Mouse (Mus musculus): Measurements from ENCODE around the gene Cd70. TPM values are rescaled to one million over a fixed set of nuclear protein-coding genes. Genes with fewer than 3 reads are reported as not detected.
"Not testable (repeated sequence)": the region's sequence is repeated elsewhere in the genome, so short reads cannot be mapped to it uniquely, and the experiment has no call there.

Cd70 gene
- polyA plus RNA-seq, 1 experiment from 2014 or later: 0.16 TPM

- ATAC-seq (ENCODE audit: low FRiP score) (no peak), DNase-seq (ENCODE audit: low spot score, missing footprints) (no peak)
- Histone ChIP-seq H3K4me3 (ENCODE audit: low read depth, low read length) (no peak overlapping the region), H3K9me3 (ENCODE audit: control insufficient read depth, low read length) (no peaks in the 10 kb centered on the region), H3K4me2 (no peak overlapping the region), H3K4me1 (ENCODE audit: control insufficient read depth, insufficient read depth, low read length) (no peaks in the 10 kb centered on the region), H3K27ac (ENCODE audit: low read depth, low read length) (no peak overlapping the region), H3K27me3 (ENCODE audit: control insufficient read depth, insufficient read depth, low read length) (peaks cover 6% of the 10 kb centered on the region), H3K9ac (ENCODE audit: low read length) (no peak overlapping the region), H3K36me3 (ENCODE audit: control insufficient read depth, insufficient read depth, low read length) (no peaks in the 10 kb centered on the region)
- 88% methylated on average over 3 of the region's 3 CpGs for WGBS
Measured at GRCm38 (mm10) chr17:57143704-57144103, 5.9 kb downstream of the Cd70 start.

GRCm38 (mm10) chr17:57139708-57140107, 9.9 kb downstream of the Cd70 start:
- H3K27me3 ChIP-seq (ENCODE audit: control insufficient read depth, insufficient read depth, low read length): no peaks in the 10 kb centered on the region
- no peaks in the 10 kb centered on the region for H3K4me1 ChIP-seq (ENCODE audit: control insufficient read depth, insufficient read depth, low read length)
- no peak overlapping the region for H3K27ac ChIP-seq (ENCODE audit: low read depth, low read length)
- WGBS: 90% methylated on average over 3 of the region's 3 CpGs
- H3K4me2 ChIP-seq: no peak overlapping the region
- ATAC-seq (ENCODE audit: low FRiP score): no peak
- H3K9ac ChIP-seq (ENCODE audit: low read length): no peak overlapping the region
- DNase-seq (ENCODE audit: low spot score, missing footprints): no peak
- H3K36me3 ChIP-seq (ENCODE audit: control insufficient read depth, insufficient read depth, low read length): no peaks in the 10 kb centered on the region
- no peak overlapping the region for H3K4me3 ChIP-seq (ENCODE audit: low read depth, low read length)
- H3K9me3 ChIP-seq (ENCODE audit: control insufficient read depth, low read length): no peaks in the 10 kb centered on the region

- Histone ChIP-seq H3K4me1 (ENCODE audit: control insufficient read depth, insufficient read depth, low read length) (no peaks in the 10 kb centered on the region), H3K36me3 (ENCODE audit: control insufficient read depth, insufficient read depth, low read length) (no peaks in the 10 kb centered on the region), H3K4me3 (ENCODE audit: low read depth, low read length) (no peak overlapping the region), H3K9me3 (ENCODE audit: control insufficient read depth, low read length) (no peaks in the 10 kb centered on the region), H3K9ac (ENCODE audit: low read length) (no peak overlapping the region), H3K4me2 (no peak overlapping the region), H3K27ac (ENCODE audit: low read depth, low read length) (no peak overlapping the region), H3K27me3 (ENCODE audit: control insufficient read depth, insufficient read depth, low read length) (no peaks in the 10 kb centered on the region)
- no peak for DNase-seq (ENCODE audit: low spot score, missing footprints)
- 81% methylated on average over 4 of the region's 4 CpGs for WGBS
- no peak for ATAC-seq (ENCODE audit: low FRiP score)
Measured at GRCm38 (mm10) chr17:57138676-57139075, 10.9 kb downstream of the Cd70 start.

- no peak overlapping the region for H3K4me3 ChIP-seq (ENCODE audit: low read depth, low read length)
- H3K9ac ChIP-seq (ENCODE audit: low read length): no peak overlapping the region
- H3K4me1 ChIP-seq (ENCODE audit: control insufficient read depth, insufficient read depth, low read length): no peaks in the 10 kb centered on the region
- H3K36me3 ChIP-seq (ENCODE audit: control insufficient read depth, insufficient read depth, low read length): no peaks in the 10 kb centered on the region
- H3K27ac ChIP-seq (ENCODE audit: low read depth, low read length): no peak overlapping the region
- WGBS: 75% methylated on average over 3 of the region's 3 CpGs
- no peaks in the 10 kb centered on the region for H3K9me3 ChIP-seq (ENCODE audit: control insufficient read depth, low read length)
- DNase-seq (ENCODE audit: low spot score, missing footprints) (no peak), ATAC-seq (ENCODE audit: low FRiP score) (no peak)
- H3K4me2 ChIP-seq: no peak overlapping the region
- no peaks in the 10 kb centered on the region for H3K27me3 ChIP-seq (ENCODE audit: control insufficient read depth, insufficient read depth, low read length)
Measured at GRCm38 (mm10) chr17:57135635-57136034, 13.9 kb downstream of the Cd70 start.

GRCm38 (mm10) chr17:57134693-57135092, 14.9 kb downstream of the Cd70 start:
- Histone ChIP-seq H3K9ac (ENCODE audit: low read length) (no peak overlapping the region), H3K4me1 (ENCODE audit: control insufficient read depth, insufficient read depth, low read length) (no peaks in the 10 kb centered on the region), H3K27me3 (ENCODE audit: control insufficient read depth, insufficient read depth, low read length) (no peaks in the 10 kb centered on the region), H3K36me3 (ENCODE audit: control insufficient read depth, insufficient read depth, low read length) (no peaks in the 10 kb centered on the region), H3K9me3 (ENCODE audit: control insufficient read depth, low read length) (no peaks in the 10 kb centered on the region), H3K4me3 (ENCODE audit: low read depth, low read length) (no peak overlapping the region), H3K27ac (ENCODE audit: low read depth, low read length) (no peak overlapping the region), H3K4me2 (no peak overlapping the region)
- no peak for ATAC-seq (ENCODE audit: low FRiP score)
- DNase-seq (ENCODE audit: low spot score, missing footprints): no peak
- WGBS: 85% methylated on average over 2 of the region's 2 CpGs

- H3K27me3 ChIP-seq (ENCODE audit: control insufficient read depth, insufficient read depth, low read length); H3K27ac ChIP-seq (ENCODE audit: low read depth, low read length); H3K9ac ChIP-seq (ENCODE audit: low read length); H3K4me2 ChIP-seq; H3K9me3 ChIP-seq (ENCODE audit: control insufficient read depth, low read length); H3K36me3 ChIP-seq (ENCODE audit: control insufficient read depth, insufficient read depth, low read length); H3K4me3 ChIP-seq (ENCODE audit: low read depth, low read length); H3K4me1 ChIP-seq (ENCODE audit: control insufficient read depth, insufficient read depth, low read length); DNase-seq (ENCODE audit: low spot score, missing footprints); ATAC-seq (ENCODE audit: low FRiP score): not testable (repeated sequence)
- 19% methylated on average over 3 of the region's 3 CpGs for WGBS
Measured at GRCm38 (mm10) chr17:57134021-57134420, 15.6 kb downstream of the Cd70 start.

- WGBS: 93% methylated on average over 1 of the region's 1 CpGs
- H3K4me3 ChIP-seq (ENCODE audit: low read depth, low read length): no peak overlapping the region
- ATAC-seq (ENCODE audit: low FRiP score): no peak
- no peak overlapping the region for H3K9ac ChIP-seq (ENCODE audit: low read length)
- H3K9me3 ChIP-seq (ENCODE audit: control insufficient read depth, low read length): no peaks in the 10 kb centered on the region
- no peak overlapping the region for H3K4me2 ChIP-seq
- no peaks in the 10 kb centered on the region for H3K36me3 ChIP-seq (ENCODE audit: control insufficient read depth, insufficient read depth, low read length)
- H3K4me1 ChIP-seq (ENCODE audit: control insufficient read depth, insufficient read depth, low read length): no peaks in the 10 kb centered on the region
- H3K27me3 ChIP-seq (ENCODE audit: control insufficient read depth, insufficient read depth, low read length): no peaks in the 10 kb centered on the region
- DNase-seq (ENCODE audit: low spot score, missing footprints): no peak
- H3K27ac ChIP-seq (ENCODE audit: low read depth, low read length): no peak overlapping the region
Measured at GRCm38 (mm10) chr17:57131793-57132192, 17.8 kb downstream of the Cd70 start.

GRCm38 (mm10) chr17:57125853-57126622, 23.5 kb downstream of the Cd70 start:
- no peaks in the 10 kb centered on the region for H3K27me3 ChIP-seq (ENCODE audit: control insufficient read depth, insufficient read depth, low read length)
- ATAC-seq (ENCODE audit: low FRiP score): no peak
- H3K4me3 ChIP-seq (ENCODE audit: low read depth, low read length): no peak overlapping the region
- H3K4me2 ChIP-seq: no peak overlapping the region
- DNase-seq (ENCODE audit: low spot score, missing footprints): no peak
- no peaks in the 10 kb centered on the region for H3K36me3 ChIP-seq (ENCODE audit: control insufficient read depth, insufficient read depth, low read length)
- no peak overlapping the region for H3K9ac ChIP-seq (ENCODE audit: low read length)
- H3K27ac ChIP-seq (ENCODE audit: low read depth, low read length): no peak overlapping the region
- H3K9me3 ChIP-seq (ENCODE audit: control insufficient read depth, low read length): no peaks in the 10 kb centered on the region
- 71% methylated on average over 3 of the region's 3 CpGs for WGBS
- H3K4me1 ChIP-seq (ENCODE audit: control insufficient read depth, insufficient read depth, low read length): no peaks in the 10 kb centered on the region

GRCm38 (mm10) chr17:57124792-57125191, 24.8 kb downstream of the Cd70 start:
- Histone ChIP-seq H3K36me3 (ENCODE audit: control insufficient read depth, insufficient read depth, low read length) (no peaks in the 10 kb centered on the region), H3K9ac (ENCODE audit: low read length) (no peak overlapping the region), H3K4me2 (no peak overlapping the region), H3K9me3 (ENCODE audit: control insufficient read depth, low read length) (no peaks in the 10 kb centered on the region), H3K4me1 (ENCODE audit: control insufficient read depth, insufficient read depth, low read length) (no peaks in the 10 kb centered on the region), H3K4me3 (ENCODE audit: low read depth, low read length) (no peak overlapping the region), H3K27ac (ENCODE audit: low read depth, low read length) (no peak overlapping the region), H3K27me3 (ENCODE audit: control insufficient read depth, insufficient read depth, low read length) (no peaks in the 10 kb centered on the region)
- 90% methylated on average over 4 of the region's 4 CpGs for WGBS
- ATAC-seq (ENCODE audit: low FRiP score) (no peak), DNase-seq (ENCODE audit: low spot score, missing footprints) (no peak)

Data from midbrain, embryonic 11.5 days (tissue).